Mouse (Mus musculus): ENCODE data around the gene Map3k1.

- no peak for TF ChIP-seq CTCF (IDR thresholded peaks at IDR 0.05; ENCODE audit: low read depth)
- no peak for TF ChIP-seq EP300 (optimal IDR thresholded peaks at IDR 0.05)
Observed at GRCm38 (mm10) chr13:111812647-111813046, 3.9 kb upstream of the Map3k1 start.

Data from stomach, postnatal 0 days (tissue).